In the genomic region with DNA sequence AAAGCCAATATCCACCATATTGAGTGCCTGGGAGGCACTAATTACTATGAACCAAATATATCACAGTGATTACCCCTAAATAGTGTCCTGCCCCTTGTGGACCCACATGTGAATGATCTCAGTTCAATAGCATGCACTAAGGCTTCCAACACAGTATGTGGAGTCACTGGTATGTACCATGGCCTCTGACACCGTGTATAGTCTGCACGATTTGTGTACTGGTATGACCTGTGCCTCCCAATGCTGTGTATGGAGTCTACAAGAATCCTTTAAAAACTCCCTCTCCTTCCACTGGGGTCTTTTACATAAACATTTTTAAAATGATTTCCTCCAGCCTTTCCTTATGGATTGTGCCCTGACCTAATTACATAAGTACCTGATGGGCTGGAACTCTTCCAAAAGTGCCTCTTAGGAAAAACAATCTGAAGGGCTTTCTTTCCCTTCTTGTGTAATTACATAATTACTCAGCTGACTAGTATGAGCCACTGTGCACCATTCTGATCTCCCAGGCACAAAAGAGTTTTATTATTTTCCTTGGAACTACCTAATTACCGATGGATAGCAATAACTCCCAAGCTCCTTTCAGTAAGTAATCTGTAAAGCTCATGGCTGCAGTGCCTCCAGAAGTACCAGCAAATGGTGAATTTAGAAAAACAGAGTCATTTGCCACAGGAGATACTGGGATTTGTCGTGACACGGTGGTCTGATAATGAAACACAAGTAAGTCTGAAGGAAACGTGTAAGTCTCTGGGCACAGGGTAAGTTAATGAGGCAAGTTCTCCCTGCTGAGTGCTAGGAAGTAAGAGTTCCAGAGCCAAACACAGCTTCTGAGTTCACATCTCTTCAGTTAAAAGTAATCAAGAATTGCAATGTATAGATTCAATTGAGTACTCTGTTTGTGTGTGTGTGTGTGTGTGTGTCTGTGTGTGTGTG, we compare ENCODE assay signal across 15 mouse cellular contexts.
DNase-seq lines count a peak whose midpoint lies in the region; ATAC-seq and TF ChIP-seq lines count a peak whose summit lies in the region.
"Had no signal": no experiment of that assay in that cellular context is flagged by ENCODE, and none has a peak within 500 bp of the region (broad histone marks: within the 10 kb centered on the region; RNA-seq: fewer than 3 reads in every experiment).

No protein-coding gene starts in this region.

- H3K4me1 ChIP-seq in forebrain, embryonic 12.5 days, result no peaks in the 10 kb centered on the region
- H3K4me1 ChIP-seq in forebrain, postnatal 0 days (ENCODE audit: insufficient read depth), result no peaks in the 10 kb centered on the region
- H3K4me1 ChIP-seq in neural tube, embryonic 13.5 days (replicated peaks), result peaks cover 26% of the 10 kb centered on the region
- H3K4me1 ChIP-seq in lung, postnatal 0 days (ENCODE audit: insufficient read depth, low read depth, low read length), result peaks cover 8% of the 10 kb centered on the region; the same call in 1 of the 2 replicates

- peak; percentile 50; the same call in 1 of the 2 replicates for TF ChIP-seq EP300 in lung, postnatal 0 days (IDR thresholded peaks at IDR 0.05)

- H3K27ac ChIP-seq in forebrain, embryonic 12.5 days, result no peak overlapping the region
- H3K27ac ChIP-seq in forebrain, postnatal 0 days (ENCODE audit: low read depth, low read length), result no peak overlapping the region
- H3K27ac ChIP-seq in neural tube, embryonic 13.5 days (replicated peaks), result peak overlapping the region; percentile 40; the same call in 1 of the 2 replicates
- H3K27ac ChIP-seq in lung, postnatal 0 days (ENCODE audit: low read length), result peak overlapping the region; percentile 35; the same call in 1 of the 2 replicates

- no peak overlapping the region for H3K4me3 ChIP-seq in forebrain, embryonic 12.5 days (replicated peaks)
- H3K4me3 ChIP-seq in forebrain, postnatal 0 days (ENCODE audit: low read depth, low read length), result no peak overlapping the region
- H3K4me3 ChIP-seq in neural tube, embryonic 13.5 days, result no peak overlapping the region
- H3K4me3 ChIP-seq in lung, postnatal 0 days (ENCODE audit: low read depth, low read length), result no peak overlapping the region

- ATAC-seq in forebrain, embryonic 12.5 days (ENCODE audit: low FRiP score), result peak; percentile 44; the same call in 1 of the 2 replicates
- ATAC-seq in forebrain, postnatal 0 days, result no peak; the same call in 1 of the 2 replicates
- ATAC-seq in neural tube, embryonic 13.5 days (ENCODE audit: low read depth), result peak; percentile 77
- peak; percentile 65 for ATAC-seq in lung, postnatal 0 days
- ATAC-seq in megakaryocyte-erythroid progenitor cell, adult 5-6 weeks (replicated peaks; ENCODE audit: low FRiP score, low TSS enrichment, poor library complexity, severe bottlenecking), result no peak
- ATAC-seq in CD4-positive, CD25-positive, alpha-beta regulatory T cell, adult 4 months, result no peak
- ATAC-seq: activated CD4-positive, CD25-positive, alpha-beta regulatory T cell, adult 4 months had no signal

- no peaks in the 10 kb centered on the region for H3K27me3 ChIP-seq in forebrain, embryonic 12.5 days
- H3K27me3 ChIP-seq in forebrain, postnatal 0 days (ENCODE audit: insufficient read depth, low read length), result no peaks in the 10 kb centered on the region
- H3K27me3 ChIP-seq in neural tube, embryonic 13.5 days, result no peaks in the 10 kb centered on the region
- H3K27me3 ChIP-seq in lung, postnatal 0 days (replicated peaks; ENCODE audit: insufficient read depth, low read length), result no peaks in the 10 kb centered on the region

- 49% methylated on average over 6 of the region's 6 CpGs for WGBS in forebrain, embryonic 12.5 days
- 27% methylated on average over 6 of the region's 6 CpGs for WGBS in forebrain, postnatal 0 days
- WGBS in neural tube, embryonic 13.5 days, result 52% methylated on average over 6 of the region's 6 CpGs
- WGBS in lung, postnatal 0 days, result 38% methylated on average over 6 of the region's 6 CpGs

- no peaks in the 10 kb centered on the region for H3K36me3 ChIP-seq in forebrain, embryonic 12.5 days (replicated peaks)
- H3K36me3 ChIP-seq in forebrain, postnatal 0 days (ENCODE audit: insufficient read depth), result no peaks in the 10 kb centered on the region
- no peaks in the 10 kb centered on the region for H3K36me3 ChIP-seq in neural tube, embryonic 13.5 days
- no peaks in the 10 kb centered on the region for H3K36me3 ChIP-seq in lung, postnatal 0 days (ENCODE audit: insufficient read depth, low read length)
- H3K36me3 ChIP-seq: G1E had no signal

- H3K4me2 ChIP-seq in forebrain, embryonic 12.5 days, result no peak overlapping the region
- H3K4me2 ChIP-seq in forebrain, postnatal 0 days (ENCODE audit: low read depth), result no peak overlapping the region
- no peak overlapping the region for H3K4me2 ChIP-seq in neural tube, embryonic 13.5 days
- peak overlapping the region; percentile 19 for H3K4me2 ChIP-seq in lung, postnatal 0 days (replicated peaks; ENCODE audit: low read depth, low read length)

- no peak for TF ChIP-seq CTCF in forebrain, postnatal 0 days (IDR thresholded peaks at IDR 0.05; ENCODE audit: low read depth)
- no peak for TF ChIP-seq CTCF in lung, postnatal 0 days (IDR thresholded peaks at IDR 0.05)

- no peaks in the 10 kb centered on the region for H3K9me3 ChIP-seq in forebrain, embryonic 12.5 days
- H3K9me3 ChIP-seq in forebrain, postnatal 0 days (ENCODE audit: low read length), result no peaks in the 10 kb centered on the region
- H3K9me3 ChIP-seq in neural tube, embryonic 13.5 days, result no peaks in the 10 kb centered on the region
- H3K9me3 ChIP-seq in lung, postnatal 0 days (ENCODE audit: low read length), result no peaks in the 10 kb centered on the region
- H3K9me3 ChIP-seq: G1E had no signal

- H3K9ac ChIP-seq in forebrain, embryonic 12.5 days, result no peak overlapping the region
- H3K9ac ChIP-seq in forebrain, postnatal 0 days, result no peak overlapping the region
- no peak overlapping the region for H3K9ac ChIP-seq in neural tube, embryonic 13.5 days
- no peak overlapping the region for H3K9ac ChIP-seq in lung, postnatal 0 days (replicated peaks; ENCODE audit: low read depth)

- no peak for DNase-seq in forebrain, postnatal 0 days
- no peak for DNase-seq in neural tube, embryonic 10.5 days (ENCODE audit: extremely low spot score, low spot score)
- DNase-seq in lung, postnatal 0 days (ENCODE audit: low spot score), result peak; percentile 69
- DNase-seq in cerebellum, adult 9-11 months, result no peak
- DNase-seq: cerebellum, postnatal 25 days; gastrocnemius, postnatal 14 days; heart, postnatal 10 days; kidney, adult 9 months; thymus, adult 2 months had no signal

Comparison
In these comparisons a context has a peak if more than half of its experiments do, and no peak if none do; other contexts are left out.
1. ATAC-seq: peak in forebrain, embryonic 12.5 days (single experiment), neural tube, embryonic 13.5 days (single experiment) and lung, postnatal 0 days (single experiment); none in forebrain, postnatal 0 days (single experiment), megakaryocyte-erythroid progenitor cell, adult 5-6 weeks (single experiment) and CD4-positive, CD25-positive, alpha-beta regulatory T cell, adult 4 months (single experiment).
2. H3K27ac ChIP-seq: peak in neural tube, embryonic 13.5 days (single experiment) and lung, postnatal 0 days (single experiment); none in forebrain, embryonic 12.5 days (single experiment) and forebrain, postnatal 0 days (single experiment).